Mouse (Mus musculus) heart, embryonic 12.5 days (tissue): ENCODE measurements at regions not wholly inside any gene's neighbourhood (a gene's known extent, or its start where the extent isn't known, plus 50 kb on each side); places are given as distances from the start of the nearest gene placed in this dataset. TPM values are rescaled to one million over a fixed set of nuclear protein-coding genes. Genes with fewer than 3 reads are reported as not detected.
A peak's percentile ranks its signal among the peaks of the same experiment; 100 is the strongest.

ENCODE experiments used
- ATAC-seq: fragments of 200-750 bp; cut with Nextera tagmentation; 2 replicates; pipeline ENCODE4 v1.8.0; 2017; ENCODE audit warnings: moderate TSS enrichment, moderate library complexity; ENCODE audit not compliant: insufficient number of reproducible peaks, low FRiP score
- H3K27ac ChIP-seq: fragments of 300-500 bp; sonication (generic); 2 replicates; pipeline ENCODE4 v1.5.1; 2016; ENCODE audit warnings: mild to moderate bottlenecking, moderate library complexity; ENCODE audit not compliant: poor library complexity, severe bottlenecking
- H3K27me3 ChIP-seq: fragments of 300-500 bp; sonication (generic); replicated peaks from 2 replicates; pipeline ENCODE4 v1.6.1; 2016; ENCODE audit warnings: mild to moderate bottlenecking, moderate library complexity
- H3K36me3 ChIP-seq: fragments of 300-500 bp; sonication (generic); 2 replicates; pipeline ENCODE4 v1.6.1; 2016; ENCODE audit warnings: mild to moderate bottlenecking, moderate library complexity
- H3K4me1 ChIP-seq: fragments of 300-500 bp; sonication (generic); replicated peaks from 2 replicates; pipeline ENCODE4 v1.6.1; 2016; ENCODE audit warnings: mild to moderate bottlenecking
- H3K4me2 ChIP-seq: fragments of 300-500 bp; sonication (generic); 2 replicates; pipeline ENCODE4 v1.6.1; 2016; ENCODE audit warnings: mild to moderate bottlenecking, moderate library complexity
- H3K4me3 ChIP-seq: fragments of 300-500 bp; sonication (generic); 2 replicates; pipeline ENCODE4 v1.5.1; 2016; ENCODE audit warnings: mild to moderate bottlenecking
- H3K9ac ChIP-seq: fragments of 300-500 bp; sonication (generic); 2 replicates; pipeline ENCODE4 v1.6.1; 2016; ENCODE audit warnings: mild to moderate bottlenecking, moderate library complexity
- H3K9me3 ChIP-seq: fragments of 300-500 bp; sonication (generic); replicated peaks from 2 replicates; pipeline ENCODE4 v1.6.1; 2016; ENCODE audit warnings: mild to moderate bottlenecking, moderate library complexity
- WGBS: fragments of 180-500 bp; shearing (Covaris S2); methylation state at CpG from one replicate; pipeline ENCODE4 v1.1.7; 2016; 5-methylcytosine and 5-hydroxymethylcytosine counted together
- microRNA-seq: library from miRNA; unstranded; fragments of <30 nt; microRNA quantifications from one replicate; pipeline ENCODE4, GENCODE M21; 2017

- Histone ChIP-seq H3K9me3 (no peaks in the 10 kb centered on the region), H3K4me1 (peaks cover 10% of the 10 kb centered on the region), H3K4me2 (peak overlapping the region; percentile 42), H3K36me3 (no peaks in the 10 kb centered on the region), H3K27ac (peak overlapping the region; percentile 38), H3K4me3 (peak overlapping the region; percentile 6; the same call in 1 of the 2 replicates), H3K9ac (no peak overlapping the region), H3K27me3 (no peaks in the 10 kb centered on the region)
- 8% methylated on average over 10 of the region's 10 CpGs for WGBS
- ATAC-seq: peak; percentile 72
These were observed 62.0 kb upstream of the Man2a1 start for GRCm38 (mm10) chr17:64538520-64538953.

DNA sequence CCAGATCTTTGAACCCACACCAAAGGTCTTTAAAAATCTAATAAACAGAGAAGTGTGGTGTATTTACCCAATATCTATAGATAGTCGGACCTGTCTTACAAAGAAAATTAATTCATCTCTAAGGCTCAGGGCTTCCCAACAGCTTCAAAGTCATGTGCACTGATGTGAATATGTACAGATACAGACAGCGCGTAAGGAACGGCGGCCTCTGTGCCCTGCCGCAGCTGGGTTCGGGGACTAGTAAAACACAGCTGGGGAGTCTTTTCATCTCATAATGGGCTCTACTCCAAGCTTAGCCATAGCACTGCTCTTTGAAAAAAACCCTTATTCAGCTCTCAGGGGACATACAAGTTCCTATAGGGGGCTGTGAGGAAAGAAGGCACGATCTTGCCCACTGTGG lies 60.1 kb upstream of the Man2a1 start:
- Histone ChIP-seq H3K9me3 (no peaks in the 10 kb centered on the region), H3K36me3 (no peaks in the 10 kb centered on the region), H3K27ac (no peak overlapping the region), H3K4me2 (no peak overlapping the region), H3K4me1 (peaks cover 10% of the 10 kb centered on the region), H3K4me3 (no peak overlapping the region), H3K27me3 (no peaks in the 10 kb centered on the region), H3K9ac (no peak overlapping the region)
- 89% methylated on average over 8 of the region's 8 CpGs for WGBS
- ATAC-seq: no peak

- 52% methylated on average over 7 of the region's 7 CpGs for WGBS
- Histone ChIP-seq H3K4me2 (no peak overlapping the region), H3K27me3 (no peaks in the 10 kb centered on the region), H3K36me3 (no peaks in the 10 kb centered on the region), H3K9me3 (0 out of 2 replicates have a peak, but pooled peaks cover 3% of the 10 kb centered on the region), H3K27ac (no peak overlapping the region), H3K4me3 (no peak overlapping the region), H3K4me1 (0 out of 2 replicates have a peak, but pooled peaks cover 2% of the 10 kb centered on the region), H3K9ac (no peak overlapping the region)
- ATAC-seq: no peak
These were observed 52.0 kb upstream of the Man2a1 start for GRCm38 (mm10) chr17:64548536-64548935.

DNA sequence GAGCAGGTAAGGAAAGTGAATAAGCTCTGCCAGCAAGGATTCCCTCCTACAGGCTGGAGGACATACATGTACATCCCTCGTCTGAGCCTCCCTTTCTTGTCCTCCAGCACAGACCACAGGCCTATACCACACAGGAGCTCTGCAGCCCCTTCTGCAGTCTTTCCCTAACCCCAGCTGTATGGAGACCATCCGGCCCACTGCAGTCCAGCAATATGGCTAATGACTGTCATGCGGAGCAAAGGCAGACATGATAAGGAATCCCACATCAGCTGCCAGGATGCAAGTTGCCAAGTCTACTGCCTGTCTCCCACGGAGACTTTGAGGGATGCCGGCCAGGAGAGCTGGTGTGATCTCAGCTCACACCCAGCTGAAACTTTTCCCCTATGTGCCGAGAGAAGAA lies 50.5 kb upstream of the Man2a1 start:
- Histone ChIP-seq H3K4me3 (no peak overlapping the region), H3K9ac (no peak overlapping the region), H3K4me2 (no peak overlapping the region), H3K36me3 (no peaks in the 10 kb centered on the region), H3K4me1 (0 out of 2 replicates have a peak, but pooled peaks cover 2% of the 10 kb centered on the region), H3K27ac (no peak overlapping the region), H3K9me3 (0 out of 2 replicates have a peak, but pooled peaks cover 3% of the 10 kb centered on the region), H3K27me3 (no peaks in the 10 kb centered on the region)
- no peak for ATAC-seq
- 39% methylated on average over 6 of the region's 6 CpGs for WGBS

Small RNAs in the stretch of these regions (microRNA-seq; reads per million reads assigned to microRNA genes)
- not detected for gene Mir6420
